Mouse (Mus musculus): Measurements from ENCODE around the gene Bsn. TPM values are rescaled to one million over a fixed set of nuclear protein-coding genes. Genes with fewer than 3 reads are reported as not detected.

Bsn gene
- polyA plus RNA-seq, 1 experiment from 2014 or later = 0.97 TPM

- 41% methylated on average over 5 of the region's 5 CpGs for WGBS
- Histone ChIP-seq H3K27ac (replicated peaks; ENCODE audit: low read depth, low read length) (no peak overlapping the region), H3K9ac (replicated peaks; ENCODE audit: low read length) (no peak overlapping the region), H3K36me3 (replicated peaks; ENCODE audit: control insufficient read depth, insufficient read depth, low read depth, low read length) (no peaks in the 10 kb centered on the region), H3K4me1 (ENCODE audit: control insufficient read depth, insufficient read depth, low read length) (0 out of 2 replicates have a peak, but pooled peaks cover 2% of the 10 kb centered on the region), H3K4me2 (ENCODE audit: low read depth, low read length) (peak overlapping the region; percentile 95), H3K9me3 (replicated peaks; ENCODE audit: control insufficient read depth, low read length) (no peaks in the 10 kb centered on the region), H3K4me3 (ENCODE audit: low read depth, low read length) (peak overlapping the region; percentile 60), H3K27me3 (ENCODE audit: control insufficient read depth, insufficient read depth, low read length) (peaks cover 6% of the 10 kb centered on the region; the same call in 1 of the 2 replicates)
- ATAC-seq (replicated peaks; ENCODE audit: insufficient number of reproducible peaks, low FRiP score, low TSS enrichment, low read depth) (no peak), DNase-seq (ENCODE audit: low spot score) (no peak)
Observed at GRCm38 (mm10) chr9:108189488-108189786, 747 bp downstream of the Bsn start.

- ATAC-seq (replicated peaks; ENCODE audit: insufficient number of reproducible peaks, low FRiP score, low TSS enrichment, low read depth) = no peak
- Histone ChIP-seq H3K36me3 (replicated peaks; ENCODE audit: control insufficient read depth, insufficient read depth, low read depth, low read length) (no peaks in the 10 kb centered on the region), H3K4me1 (ENCODE audit: control insufficient read depth, insufficient read depth, low read length) (0 out of 2 replicates have a peak, but pooled peaks cover 2% of the 10 kb centered on the region), H3K4me2 (ENCODE audit: low read depth, low read length) (no peak overlapping the region), H3K9ac (replicated peaks; ENCODE audit: low read length) (no peak overlapping the region), H3K9me3 (replicated peaks; ENCODE audit: control insufficient read depth, low read length) (no peaks in the 10 kb centered on the region), H3K27ac (replicated peaks; ENCODE audit: low read depth, low read length) (no peak overlapping the region), H3K27me3 (ENCODE audit: control insufficient read depth, insufficient read depth, low read length) (peaks cover 6% of the 10 kb centered on the region; the same call in 1 of the 2 replicates), H3K4me3 (ENCODE audit: low read depth, low read length) (no peak overlapping the region; the same call in 1 of the 2 replicates)
- no peak for DNase-seq (ENCODE audit: low spot score)
- 85% methylated on average over 7 of the region's 7 CpGs for WGBS
Observed at GRCm38 (mm10) chr9:108189023-108189422, 1.2 kb downstream of the Bsn start.

GRCm38 (mm10) chr9:108188511-108188910, 1.7 kb downstream of the Bsn start:
- Histone ChIP-seq H3K36me3 (replicated peaks; ENCODE audit: control insufficient read depth, insufficient read depth, low read depth, low read length) (no peaks in the 10 kb centered on the region), H3K4me2 (ENCODE audit: low read depth, low read length) (no peak overlapping the region), H3K4me1 (ENCODE audit: control insufficient read depth, insufficient read depth, low read length) (0 out of 2 replicates have a peak, but pooled peaks cover 2% of the 10 kb centered on the region), H3K27me3 (ENCODE audit: control insufficient read depth, insufficient read depth, low read length) (peaks cover 6% of the 10 kb centered on the region; the same call in 1 of the 2 replicates), H3K9ac (replicated peaks; ENCODE audit: low read length) (no peak overlapping the region), H3K9me3 (replicated peaks; ENCODE audit: control insufficient read depth, low read length) (no peaks in the 10 kb centered on the region), H3K27ac (replicated peaks; ENCODE audit: low read depth, low read length) (no peak overlapping the region), H3K4me3 (ENCODE audit: low read depth, low read length) (no peak overlapping the region)
- no peak for ATAC-seq (replicated peaks; ENCODE audit: insufficient number of reproducible peaks, low FRiP score, low TSS enrichment, low read depth)
- 77% methylated on average over 8 of the region's 8 CpGs for WGBS
- DNase-seq (ENCODE audit: low spot score) = no peak

- Histone ChIP-seq H3K27me3 (ENCODE audit: control insufficient read depth, insufficient read depth, low read length) (peaks cover 6% of the 10 kb centered on the region; the same call in 1 of the 2 replicates), H3K9ac (replicated peaks; ENCODE audit: low read length) (no peak overlapping the region), H3K4me1 (ENCODE audit: control insufficient read depth, insufficient read depth, low read length) (0 out of 2 replicates have a peak, but pooled peaks cover 2% of the 10 kb centered on the region), H3K9me3 (replicated peaks; ENCODE audit: control insufficient read depth, low read length) (no peaks in the 10 kb centered on the region), H3K4me2 (ENCODE audit: low read depth, low read length) (no peak overlapping the region), H3K36me3 (replicated peaks; ENCODE audit: control insufficient read depth, insufficient read depth, low read depth, low read length) (no peaks in the 10 kb centered on the region), H3K4me3 (ENCODE audit: low read depth, low read length) (no peak overlapping the region), H3K27ac (replicated peaks; ENCODE audit: low read depth, low read length) (no peak overlapping the region)
- DNase-seq (ENCODE audit: low spot score) (no peak), ATAC-seq (replicated peaks; ENCODE audit: insufficient number of reproducible peaks, low FRiP score, low TSS enrichment, low read depth) (no peak)
- WGBS = 29% methylated on average over 6 of the region's 6 CpGs
Observed at GRCm38 (mm10) chr9:108187616-108188015, 2.6 kb downstream of the Bsn start.

- no peak overlapping the region for H3K4me3 ChIP-seq (ENCODE audit: low read depth, low read length)
- H3K9me3 ChIP-seq (replicated peaks; ENCODE audit: control insufficient read depth, low read length) = no peaks in the 10 kb centered on the region
- H3K4me1 ChIP-seq (ENCODE audit: control insufficient read depth, insufficient read depth, low read length) = 0 out of 2 replicates have a peak, but pooled peaks cover 2% of the 10 kb centered on the region
- no peak overlapping the region for H3K27ac ChIP-seq (replicated peaks; ENCODE audit: low read depth, low read length)
- peaks cover 6% of the 10 kb centered on the region; the same call in 1 of the 2 replicates for H3K27me3 ChIP-seq (ENCODE audit: control insufficient read depth, insufficient read depth, low read length)
- 81% methylated on average over 8 of the region's 8 CpGs for WGBS
- no peak overlapping the region for H3K4me2 ChIP-seq (ENCODE audit: low read depth, low read length)
- ATAC-seq (replicated peaks; ENCODE audit: insufficient number of reproducible peaks, low FRiP score, low TSS enrichment, low read depth) = no peak
- no peaks in the 10 kb centered on the region for H3K36me3 ChIP-seq (replicated peaks; ENCODE audit: control insufficient read depth, insufficient read depth, low read depth, low read length)
- H3K9ac ChIP-seq (replicated peaks; ENCODE audit: low read length) = no peak overlapping the region
- no peak for DNase-seq (ENCODE audit: low spot score)
Observed at GRCm38 (mm10) chr9:108185786-108186185, 4.4 kb downstream of the Bsn start.

GRCm38 (mm10) chr9:108183531-108183994, 6.6 kb downstream of the Bsn start:
- no peaks in the 10 kb centered on the region for H3K27me3 ChIP-seq (ENCODE audit: control insufficient read depth, insufficient read depth, low read length)
- ATAC-seq (replicated peaks; ENCODE audit: insufficient number of reproducible peaks, low FRiP score, low TSS enrichment, low read depth) (no peak), DNase-seq (ENCODE audit: low spot score) (no peak)
- 91% methylated on average over 19 of the region's 19 CpGs for WGBS
- no peaks in the 10 kb centered on the region for H3K9me3 ChIP-seq (replicated peaks; ENCODE audit: control insufficient read depth, low read length)
- H3K27ac ChIP-seq (replicated peaks; ENCODE audit: low read depth, low read length) = no peak overlapping the region
- no peak overlapping the region for H3K4me2 ChIP-seq (ENCODE audit: low read depth, low read length)
- H3K36me3 ChIP-seq (replicated peaks; ENCODE audit: control insufficient read depth, insufficient read depth, low read depth, low read length) = no peaks in the 10 kb centered on the region
- no peak overlapping the region for H3K4me3 ChIP-seq (ENCODE audit: low read depth, low read length)
- H3K4me1 ChIP-seq (ENCODE audit: control insufficient read depth, insufficient read depth, low read length) = no peaks in the 10 kb centered on the region
- H3K9ac ChIP-seq (replicated peaks; ENCODE audit: low read length) = no peak overlapping the region

GRCm38 (mm10) chr9:108182806-108183506, 7.2 kb downstream of the Bsn start:
- no peaks in the 10 kb centered on the region for H3K4me1 ChIP-seq (ENCODE audit: control insufficient read depth, insufficient read depth, low read length)
- H3K36me3 ChIP-seq (replicated peaks; ENCODE audit: control insufficient read depth, insufficient read depth, low read depth, low read length) = no peaks in the 10 kb centered on the region
- no peaks in the 10 kb centered on the region for H3K9me3 ChIP-seq (replicated peaks; ENCODE audit: control insufficient read depth, low read length)
- no peak overlapping the region for H3K27ac ChIP-seq (replicated peaks; ENCODE audit: low read depth, low read length)
- H3K9ac ChIP-seq (replicated peaks; ENCODE audit: low read length) = no peak overlapping the region
- no peak for DNase-seq (ENCODE audit: low spot score)
- no peak overlapping the region for H3K4me3 ChIP-seq (ENCODE audit: low read depth, low read length)
- no peak for ATAC-seq (replicated peaks; ENCODE audit: insufficient number of reproducible peaks, low FRiP score, low TSS enrichment, low read depth)
- no peak overlapping the region for H3K4me2 ChIP-seq (ENCODE audit: low read depth, low read length)
- no peaks in the 10 kb centered on the region for H3K27me3 ChIP-seq (ENCODE audit: control insufficient read depth, insufficient read depth, low read length)
- WGBS = 77% methylated on average over 11 of the region's 11 CpGs

GRCm38 (mm10) chr9:108178391-108178790, 11.8 kb downstream of the Bsn start:
- no peaks in the 10 kb centered on the region for H3K36me3 ChIP-seq (replicated peaks; ENCODE audit: control insufficient read depth, insufficient read depth, low read depth, low read length)
- no peak overlapping the region for H3K4me3 ChIP-seq (ENCODE audit: low read depth, low read length)
- 74% methylated on average over 5 of the region's 5 CpGs for WGBS
- no peaks in the 10 kb centered on the region for H3K4me1 ChIP-seq (ENCODE audit: control insufficient read depth, insufficient read depth, low read length)
- DNase-seq (ENCODE audit: low spot score) (no peak), ATAC-seq (replicated peaks; ENCODE audit: insufficient number of reproducible peaks, low FRiP score, low TSS enrichment, low read depth) (no peak)
- no peak overlapping the region for H3K27ac ChIP-seq (replicated peaks; ENCODE audit: low read depth, low read length)
- H3K9me3 ChIP-seq (replicated peaks; ENCODE audit: control insufficient read depth, low read length) = no peaks in the 10 kb centered on the region
- no peak overlapping the region for H3K4me2 ChIP-seq (ENCODE audit: low read depth, low read length)
- H3K9ac ChIP-seq (replicated peaks; ENCODE audit: low read length) = no peak overlapping the region
- H3K27me3 ChIP-seq (ENCODE audit: control insufficient read depth, insufficient read depth, low read length) = no peaks in the 10 kb centered on the region
